Mouse (Mus musculus) heart, postnatal 10 days (tissue): ENCODE results near the gene Rpl35. TPM values are rescaled to one million over a fixed set of nuclear protein-coding genes. Genes with fewer than 3 reads are reported as not detected.
A peak's percentile ranks its signal among the peaks of the same experiment; 100 is the strongest.

Experiments used
- DNase-seq, 2 experiments: peaks; one replicate each; pipeline ENCODE4 v3.0.0; 2021
- intact Hi-C: fragments of 180-260 bp; cut with DNase I; formaldehyde crosslinking; loops from one replicate; pipeline ENCODE4 v1.15.1; 2025
- total RNA-seq, 2 experiments: library from RNA; stranded (reverse); gene quantifications; 2 replicates each; pipeline ENCODE4 v1.2.3; 2021

Rpl35 gene
- total RNA-seq, 2 experiments from 2014 or later = 406 to 408 TPM

DNA sequence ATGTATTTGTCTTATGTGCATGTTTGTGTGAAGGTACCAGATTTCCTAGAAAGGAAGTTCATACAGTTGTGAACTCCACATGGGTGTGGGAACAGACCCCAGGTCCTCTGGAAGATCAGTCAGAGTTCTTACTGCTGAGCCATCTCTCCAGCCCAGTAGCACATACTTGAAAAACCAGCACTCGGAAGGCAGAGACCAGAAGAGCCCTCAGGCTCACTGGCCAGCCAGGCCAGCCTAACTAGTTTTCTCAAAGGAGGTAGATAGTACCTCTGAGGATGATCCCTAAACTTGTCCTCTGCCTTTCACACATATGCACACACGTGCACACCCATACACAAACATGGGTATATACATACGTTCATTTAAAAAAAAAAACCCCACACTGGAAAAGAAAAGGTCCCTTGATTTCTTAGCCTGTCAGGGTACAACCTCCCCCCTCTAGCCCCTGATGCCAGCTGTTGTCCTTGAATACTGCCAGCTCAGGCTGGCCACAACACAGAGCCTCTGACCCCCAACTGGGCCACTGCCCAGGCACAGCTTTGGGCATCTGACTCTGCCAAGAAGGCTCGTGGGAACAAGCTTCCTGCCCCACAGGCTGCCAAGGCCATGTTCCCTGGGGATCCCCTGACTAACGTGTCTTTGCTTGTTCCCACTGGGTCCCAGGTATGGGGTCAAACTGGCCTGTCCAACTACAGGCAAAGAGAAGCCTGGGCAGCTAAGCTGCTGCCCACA is 52.1 kb downstream of the Rpl35 start:
- peak; percentile 79 to 88 for DNase-seq
- intact Hi-C loops = no loop called here

Other genes starting within 250 kb of the Rpl35 start
- gene Nr6a1, start 77.9 kb downstream of the Rpl35 start, total RNA-seq = 1 to 10 TPM; 2.3 to 3.1 TPM
- gene Olfml2a, start 73.6 kb downstream of the Rpl35 start, total RNA-seq = 10 to 100 TPM; 17.8 to 18.8 TPM
- under 1 TPM; 0.17 to 0.31 TPM for gene Wdr38, start 8.1 kb downstream of the Rpl35 start, total RNA-seq
- 10 to 100 TPM; 68.4 to 70.6 TPM for gene Arpc5l, start 276 bp downstream of the Rpl35 start, total RNA-seq
- gene Golga1, start 59.9 kb upstream of the Rpl35 start, total RNA-seq = 10 to 100 TPM; 21.0 to 22.5 TPM
- 10 to 100 TPM; 11.1 to 11.7 TPM for gene Scai, start 185.1 kb upstream of the Rpl35 start, total RNA-seq
- 10 to 100 TPM; 65.4 to 70.0 TPM for gene Ppp6c, start 220.8 kb upstream of the Rpl35 start, total RNA-seq